Mouse (Mus musculus): ENCODE data around the gene Txndc9. TPM values are rescaled to one million over a fixed set of nuclear protein-coding genes. Genes with fewer than 3 reads are reported as not detected.

Gene Txndc9
- polyA plus RNA-seq, 1 experiment from 2014 or later: 103 TPM

DNA sequence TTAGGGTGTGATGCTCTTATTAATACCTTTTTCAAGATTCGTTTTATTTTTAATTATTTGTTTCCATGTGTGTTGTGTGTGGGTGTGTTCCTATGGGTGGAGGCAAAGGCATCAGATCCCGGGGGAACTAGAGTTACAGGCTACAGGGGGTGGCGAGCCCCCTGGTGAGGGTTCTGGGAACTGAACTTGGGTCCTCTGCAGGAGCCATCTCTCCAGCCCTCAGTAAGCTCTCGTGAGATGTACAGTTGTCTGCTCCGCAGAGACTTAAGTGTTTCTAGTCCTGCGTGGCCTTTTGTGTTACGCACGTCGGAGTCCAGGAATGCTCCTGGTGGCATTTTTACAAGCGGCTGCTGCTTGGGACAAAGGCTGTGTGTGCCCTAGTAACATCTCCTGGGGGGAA is 32.1 kb downstream of the Txndc9 start:
- TF ChIP-seq CTCF (IDR thresholded peaks at IDR 0.05; ENCODE audit: low read depth): no peak
- Histone ChIP-seq H3K4me2 (replicated peaks; ENCODE audit: low read depth) (no peak overlapping the region), H3K27ac (ENCODE audit: low read depth, low read length) (no peak overlapping the region), H3K4me1 (replicated peaks; ENCODE audit: control insufficient read depth, insufficient read depth, low read length) (no peaks in the 10 kb centered on the region), H3K9ac (ENCODE audit: low read depth, low read length) (no peak overlapping the region), H3K4me3 (ENCODE audit: low read depth, low read length) (no peak overlapping the region), H3K27me3 (replicated peaks; ENCODE audit: control insufficient read depth, insufficient read depth, low read length) (no peaks in the 10 kb centered on the region), H3K36me3 (ENCODE audit: control insufficient read depth, insufficient read depth) (no peaks in the 10 kb centered on the region), H3K9me3 (ENCODE audit: control insufficient read depth) (no peaks in the 10 kb centered on the region)
- ATAC-seq: no peak
- WGBS: 67% methylated on average over 10 of the region's 10 CpGs

DNA sequence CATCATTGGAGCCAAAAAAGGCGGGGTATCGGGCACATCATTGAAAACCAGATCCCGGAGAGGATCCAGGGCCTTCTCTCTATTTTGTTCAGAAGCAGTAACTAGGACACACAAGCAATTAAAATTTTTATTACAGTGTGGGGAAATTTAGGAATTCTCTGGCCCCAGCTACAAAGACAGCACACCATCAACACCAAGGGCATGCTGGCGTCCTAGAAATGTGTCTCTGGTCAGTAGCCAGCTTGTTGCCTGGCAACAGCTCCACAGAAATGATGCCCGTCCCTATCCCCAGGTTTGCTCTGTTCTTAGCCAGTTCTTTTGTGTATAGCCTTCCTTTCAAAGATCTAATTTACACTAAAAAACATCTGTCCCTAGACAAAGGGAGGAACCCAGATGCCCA is 38.2 kb downstream of the Txndc9 start:
- Histone ChIP-seq H3K9me3 (ENCODE audit: control insufficient read depth) (no peaks in the 10 kb centered on the region), H3K36me3 (ENCODE audit: control insufficient read depth, insufficient read depth) (no peaks in the 10 kb centered on the region), H3K4me1 (replicated peaks; ENCODE audit: control insufficient read depth, insufficient read depth, low read length) (no peaks in the 10 kb centered on the region), H3K4me3 (ENCODE audit: low read depth, low read length) (no peak overlapping the region), H3K27ac (ENCODE audit: low read depth, low read length) (no peak overlapping the region), H3K27me3 (replicated peaks; ENCODE audit: control insufficient read depth, insufficient read depth, low read length) (no peaks in the 10 kb centered on the region), H3K4me2 (replicated peaks; ENCODE audit: low read depth) (no peak overlapping the region), H3K9ac (ENCODE audit: low read depth, low read length) (no peak overlapping the region)
- no peak for TF ChIP-seq CTCF (IDR thresholded peaks at IDR 0.05; ENCODE audit: low read depth)
- WGBS: 73% methylated on average over 5 of the region's 5 CpGs
- no peak for ATAC-seq

DNA sequence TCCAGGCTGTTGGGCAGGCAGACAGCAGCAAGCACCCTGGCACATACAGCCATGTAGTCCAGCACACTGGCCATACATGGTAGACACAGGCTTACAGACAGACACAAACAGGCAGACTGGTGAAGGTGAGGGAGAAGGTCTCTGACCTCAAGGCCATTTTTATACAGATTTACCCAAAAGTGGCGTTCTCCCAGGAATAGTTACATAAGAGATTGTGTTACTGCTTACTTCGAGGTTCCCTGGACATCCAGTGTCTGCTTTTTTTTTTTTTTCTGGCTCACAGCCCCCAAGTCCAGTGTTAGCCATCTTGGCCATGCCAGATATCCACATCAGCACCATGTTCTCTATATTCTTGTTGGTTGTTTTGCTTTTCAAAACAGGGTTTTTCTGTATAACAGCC is 39.2 kb downstream of the Txndc9 start:
- Histone ChIP-seq H3K4me3 (ENCODE audit: low read depth, low read length) (no peak overlapping the region), H3K27me3 (replicated peaks; ENCODE audit: control insufficient read depth, insufficient read depth, low read length) (no peaks in the 10 kb centered on the region), H3K4me1 (replicated peaks; ENCODE audit: control insufficient read depth, insufficient read depth, low read length) (no peaks in the 10 kb centered on the region), H3K9ac (ENCODE audit: low read depth, low read length) (no peak overlapping the region), H3K27ac (ENCODE audit: low read depth, low read length) (no peak overlapping the region), H3K36me3 (ENCODE audit: control insufficient read depth, insufficient read depth) (no peaks in the 10 kb centered on the region), H3K4me2 (replicated peaks; ENCODE audit: low read depth) (no peak overlapping the region), H3K9me3 (ENCODE audit: control insufficient read depth) (no peaks in the 10 kb centered on the region)
- TF ChIP-seq CTCF (IDR thresholded peaks at IDR 0.05; ENCODE audit: low read depth): no peak
- ATAC-seq: no peak
- 73% methylated on average over 2 of the region's 2 CpGs for WGBS

DNA sequence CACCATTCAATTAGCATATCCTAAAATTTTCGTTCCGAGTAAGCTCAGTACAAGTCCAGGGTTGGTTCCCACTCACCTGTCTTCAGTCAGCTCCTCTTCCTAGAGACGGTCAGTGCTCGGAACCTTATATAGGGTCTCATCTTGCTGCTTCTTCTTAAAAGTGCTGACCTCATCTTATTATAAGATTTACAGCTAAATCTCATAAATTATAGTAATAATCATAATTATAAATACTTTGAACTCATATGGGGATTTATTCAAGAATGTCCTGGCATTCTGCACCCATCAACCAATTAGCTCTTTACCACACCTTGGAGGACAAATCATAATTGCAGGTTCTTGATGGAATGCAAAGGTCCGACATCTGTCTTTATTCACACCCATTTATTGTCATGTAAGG is 40.0 kb downstream of the Txndc9 start, which contains the start of gene Lyg1:
Gene Lyg1, minus strand, starts transcription at position 101 of the 400 bp plus-strand sequence.
- 90% methylated on average over 5 of the region's 5 CpGs for WGBS
- Histone ChIP-seq H3K4me3 (ENCODE audit: low read depth, low read length) (no peak within 1 kb of the TSS), H3K27ac (ENCODE audit: low read depth, low read length) (no peak within 1 kb of the TSS), H3K36me3 (ENCODE audit: control insufficient read depth, insufficient read depth) (no peaks in the 10 kb centered on the region), H3K9ac (ENCODE audit: low read depth, low read length) (no peak within 1 kb of the TSS), H3K4me1 (replicated peaks; ENCODE audit: control insufficient read depth, insufficient read depth, low read length) (no peaks in the 10 kb centered on the region), H3K9me3 (ENCODE audit: control insufficient read depth) (no peaks in the 10 kb centered on the region), H3K4me2 (replicated peaks; ENCODE audit: low read depth) (no peak within 1 kb of the TSS), H3K27me3 (replicated peaks; ENCODE audit: control insufficient read depth, insufficient read depth, low read length) (no peaks in the 10 kb centered on the region)
- ATAC-seq: no peak
- no peak for TF ChIP-seq CTCF (IDR thresholded peaks at IDR 0.05; ENCODE audit: low read depth)

DNA sequence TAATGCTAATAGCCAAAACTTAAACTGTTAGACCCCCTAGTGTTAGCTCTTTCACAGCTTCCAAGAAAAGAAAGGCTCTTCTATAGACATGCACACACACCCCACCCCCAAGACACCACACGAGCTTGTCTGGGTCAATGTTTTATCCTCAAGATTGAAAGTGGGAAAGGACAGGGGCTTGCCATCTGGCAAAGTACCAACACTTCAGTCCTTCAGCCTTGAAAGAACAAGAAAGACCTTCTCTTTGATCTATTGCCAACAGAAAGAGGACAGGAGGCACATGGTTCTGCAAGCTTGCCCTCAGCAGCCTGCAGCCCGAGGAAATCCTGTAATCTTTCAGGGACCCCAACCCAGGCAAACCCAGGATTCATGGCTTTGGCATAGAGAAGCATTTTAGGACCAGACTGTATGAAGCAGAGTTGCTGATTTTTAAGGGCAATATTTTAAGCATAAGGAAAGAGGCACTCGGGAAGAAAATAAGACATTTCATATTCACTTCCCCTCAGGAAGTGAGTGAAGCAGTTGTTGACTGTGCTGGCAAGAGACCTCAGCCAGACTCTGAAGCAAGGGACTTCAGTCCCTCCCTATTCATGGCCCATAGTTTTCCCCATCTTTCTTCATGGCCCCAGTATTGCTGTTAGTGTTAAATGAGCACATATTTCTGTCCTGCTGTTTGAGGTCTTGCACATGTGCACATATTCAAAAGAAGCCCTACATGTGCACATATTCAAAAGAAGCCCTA is 40.8 kb downstream of the Txndc9 start:
- H3K4me2 ChIP-seq (replicated peaks; ENCODE audit: low read depth): no peak overlapping the region
- H3K9ac ChIP-seq (ENCODE audit: low read depth, low read length): no peak overlapping the region
- no peaks in the 10 kb centered on the region for H3K9me3 ChIP-seq (ENCODE audit: control insufficient read depth)
- no peaks in the 10 kb centered on the region for H3K36me3 ChIP-seq (ENCODE audit: control insufficient read depth, insufficient read depth)
- ATAC-seq: no peak
- WGBS: 22% methylated on average over 3 of the region's 3 CpGs
- TF ChIP-seq CTCF (IDR thresholded peaks at IDR 0.05; ENCODE audit: low read depth): no peak
- no peaks in the 10 kb centered on the region for H3K4me1 ChIP-seq (replicated peaks; ENCODE audit: control insufficient read depth, insufficient read depth, low read length)
- no peak overlapping the region for H3K4me3 ChIP-seq (ENCODE audit: low read depth, low read length)
- H3K27ac ChIP-seq (ENCODE audit: low read depth, low read length): no peak overlapping the region
- H3K27me3 ChIP-seq (replicated peaks; ENCODE audit: control insufficient read depth, insufficient read depth, low read length): no peaks in the 10 kb centered on the region

DNA sequence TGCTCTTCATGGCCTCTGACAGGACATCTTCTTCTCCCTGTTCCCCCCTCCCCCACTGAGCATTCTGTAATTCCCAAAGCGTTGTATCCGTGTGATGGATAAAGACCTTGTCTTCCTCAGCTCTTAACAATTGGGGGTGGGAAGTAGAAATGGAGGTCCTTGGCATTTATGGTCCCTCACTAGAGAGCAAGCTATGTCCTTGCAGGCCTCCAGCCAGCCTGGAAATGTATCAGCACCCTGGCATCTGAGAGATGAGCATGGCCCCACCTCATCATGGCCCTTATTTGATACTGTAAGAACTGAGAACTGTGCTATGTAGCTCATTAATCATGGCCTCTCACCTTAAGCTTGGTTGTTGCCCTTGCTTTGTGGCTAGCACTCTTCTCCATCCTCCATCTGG is 42.4 kb downstream of the Txndc9 start:
- Histone ChIP-seq H3K36me3 (ENCODE audit: control insufficient read depth, insufficient read depth) (no peaks in the 10 kb centered on the region), H3K9me3 (ENCODE audit: control insufficient read depth) (no peaks in the 10 kb centered on the region), H3K27me3 (replicated peaks; ENCODE audit: control insufficient read depth, insufficient read depth, low read length) (no peaks in the 10 kb centered on the region), H3K4me2 (replicated peaks; ENCODE audit: low read depth) (no peak overlapping the region), H3K27ac (ENCODE audit: low read depth, low read length) (no peak overlapping the region), H3K9ac (ENCODE audit: low read depth, low read length) (no peak overlapping the region), H3K4me1 (replicated peaks; ENCODE audit: control insufficient read depth, insufficient read depth, low read length) (no peaks in the 10 kb centered on the region), H3K4me3 (ENCODE audit: low read depth, low read length) (no peak overlapping the region)
- no peak for TF ChIP-seq CTCF (IDR thresholded peaks at IDR 0.05; ENCODE audit: low read depth)
- no peak for ATAC-seq
- 90% methylated on average over 2 of the region's 2 CpGs for WGBS
